Mouse (Mus musculus) frontal cortex, postnatal 14 days (tissue): ENCODE results near the gene Espl1.

Experiments
- DNase-seq, 2 experiments: peaks; one replicate each; pipeline ENCODE4 v3.0.0; 2022; ENCODE audit warnings: low spot score in 2 of 2

Espl1 gene

DNA sequence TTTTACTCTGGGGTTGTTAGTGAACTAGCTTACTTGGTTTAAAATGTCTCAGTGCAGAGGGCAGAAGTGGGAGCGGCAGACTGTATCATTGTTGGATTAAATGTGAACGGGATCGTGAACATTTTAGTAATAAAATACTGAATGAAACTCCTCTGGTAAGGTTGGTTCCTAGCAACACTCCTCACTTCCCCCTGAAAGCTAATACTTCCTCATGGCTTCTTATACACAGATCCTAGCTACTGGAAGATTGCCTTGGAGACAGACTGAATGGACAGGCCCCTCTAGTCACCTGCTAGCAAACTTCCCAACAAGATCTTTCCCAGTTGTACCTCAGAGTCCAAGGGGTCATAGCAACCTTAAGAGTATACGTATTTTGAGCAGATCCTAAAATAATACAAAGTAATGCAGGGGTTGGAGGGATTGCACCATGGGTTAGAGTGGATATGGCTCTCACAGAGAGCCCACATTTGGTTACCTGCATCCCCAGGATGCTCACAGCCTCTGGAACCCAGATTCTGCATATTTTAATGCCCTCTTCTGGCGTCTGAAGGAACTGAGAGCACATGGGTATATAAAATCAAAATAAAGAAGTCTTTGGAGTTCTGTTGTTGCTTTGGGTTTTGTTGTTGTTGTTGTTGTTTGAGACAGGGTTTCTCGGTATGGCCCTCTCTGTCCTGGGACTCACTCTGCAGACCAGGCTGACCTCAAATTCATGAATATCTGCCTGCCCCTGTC, 21.9 kb upstream of the Espl1 start:
- DNase-seq, result no peak

DNA sequence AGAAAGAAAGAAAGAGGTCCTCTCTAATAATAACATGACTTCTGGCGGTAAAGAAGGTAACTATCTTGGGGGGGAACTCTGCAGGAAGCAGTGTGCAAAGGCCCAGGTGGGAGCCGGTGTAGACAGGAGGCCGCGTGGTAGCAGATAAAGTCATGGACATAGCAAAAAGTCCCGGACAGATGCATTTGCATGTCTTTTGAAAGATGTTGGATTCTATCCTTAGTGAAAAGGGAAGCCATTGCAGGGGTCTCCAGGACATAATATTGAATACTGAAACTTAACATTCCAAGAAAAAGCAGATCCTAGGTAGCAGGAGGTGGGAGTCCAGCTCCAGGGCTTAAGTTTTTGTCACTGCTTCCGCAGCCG, 17.4 kb upstream of the Espl1 start:
- DNase-seq, result no peak

DNA sequence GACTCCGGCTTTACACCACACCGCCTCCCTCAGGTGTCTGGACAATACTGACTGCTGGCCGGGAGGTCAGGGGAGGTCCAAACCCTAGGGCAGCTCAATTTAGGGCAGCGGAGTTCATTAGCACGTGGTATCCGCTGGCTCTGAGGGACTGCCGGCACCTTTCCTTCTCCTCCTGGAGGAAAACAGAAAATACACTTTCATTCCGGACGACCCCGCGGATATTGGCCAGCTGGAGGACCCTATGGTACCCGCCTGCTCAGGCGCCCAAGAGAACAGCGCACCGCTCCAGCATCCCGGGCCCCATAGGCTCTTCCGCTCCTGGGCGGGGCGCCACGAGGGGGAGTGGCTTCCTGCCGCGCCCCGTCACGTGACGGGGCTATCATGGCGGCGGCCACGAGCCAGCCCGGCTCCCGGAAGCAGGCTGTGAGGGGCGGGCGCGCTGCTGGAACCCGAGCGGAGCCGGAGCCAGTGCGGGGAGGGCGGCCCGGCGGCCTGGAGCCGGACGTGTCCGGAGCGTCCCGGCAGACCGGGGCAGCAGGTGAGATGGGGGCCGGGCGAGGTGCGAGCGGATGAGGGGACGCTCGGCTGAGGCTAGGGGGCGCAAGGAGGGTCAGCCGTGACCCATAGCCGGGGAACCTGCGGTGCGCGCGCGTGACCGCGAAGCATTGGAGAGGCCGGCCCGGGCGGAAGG, 16.8 kb upstream of the Espl1 start, which contains the start of gene Mfsd5:
Gene Mfsd5, plus strand, starts transcription at position 363 of the 691 bp plus-strand sequence.
- DNase-seq, result peak; percentile 51 to 74

DNA sequence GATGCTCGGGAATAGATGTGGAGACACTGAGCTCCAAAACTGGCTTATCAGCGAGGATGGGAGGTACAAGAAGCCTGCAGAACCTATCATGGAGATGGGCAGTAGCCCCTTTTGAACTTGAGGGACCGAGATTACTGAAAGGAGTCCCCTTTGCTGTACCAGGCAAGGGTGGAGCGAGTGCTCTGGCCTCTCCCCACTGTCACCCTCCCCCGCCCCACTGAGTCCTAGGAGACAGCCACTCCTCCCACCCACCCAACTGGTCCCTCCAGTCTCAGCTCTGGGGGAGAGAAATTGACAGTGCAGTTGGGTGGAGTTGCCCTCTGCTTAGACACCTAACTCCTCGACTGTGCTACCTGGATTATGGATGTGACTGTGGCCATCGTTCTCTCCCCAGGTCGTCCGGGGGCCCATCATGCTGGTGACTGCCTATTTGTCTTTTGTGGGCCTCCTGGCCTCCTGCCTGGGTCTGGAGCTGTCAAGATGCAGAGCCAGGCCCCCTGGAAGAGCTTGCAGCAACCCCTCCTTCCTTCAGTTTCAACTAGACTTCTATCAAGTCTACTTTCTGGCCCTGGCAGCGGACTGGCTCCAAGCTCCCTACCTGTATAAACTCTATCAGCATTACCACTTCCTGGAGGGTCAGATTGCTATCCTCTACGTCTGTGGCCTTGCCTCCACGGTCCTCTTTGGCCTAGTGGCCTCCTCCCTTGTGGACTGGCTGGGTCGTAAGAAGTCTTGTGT, 16.1 kb upstream of the Espl1 start:
- no peak for DNase-seq

DNA sequence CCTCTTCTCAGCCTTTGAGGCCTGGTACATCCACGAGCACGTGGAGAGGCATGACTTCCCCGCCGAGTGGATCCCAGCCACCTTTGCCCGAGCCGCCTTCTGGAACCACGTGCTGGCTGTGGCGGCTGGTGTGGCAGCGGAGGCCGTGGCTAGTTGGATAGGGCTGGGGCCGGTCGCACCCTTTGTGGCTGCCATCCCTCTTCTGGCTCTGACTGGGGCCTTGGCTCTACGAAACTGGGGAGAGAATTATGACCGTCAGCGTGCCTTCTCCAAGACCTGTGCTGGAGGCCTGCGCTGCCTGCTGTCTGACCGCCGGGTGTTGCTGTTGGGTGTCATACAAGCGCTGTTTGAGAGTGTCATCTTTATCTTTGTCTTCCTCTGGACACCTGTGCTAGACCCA, 15.4 kb upstream of the Espl1 start:
- DNase-seq, result no peak

DNA sequence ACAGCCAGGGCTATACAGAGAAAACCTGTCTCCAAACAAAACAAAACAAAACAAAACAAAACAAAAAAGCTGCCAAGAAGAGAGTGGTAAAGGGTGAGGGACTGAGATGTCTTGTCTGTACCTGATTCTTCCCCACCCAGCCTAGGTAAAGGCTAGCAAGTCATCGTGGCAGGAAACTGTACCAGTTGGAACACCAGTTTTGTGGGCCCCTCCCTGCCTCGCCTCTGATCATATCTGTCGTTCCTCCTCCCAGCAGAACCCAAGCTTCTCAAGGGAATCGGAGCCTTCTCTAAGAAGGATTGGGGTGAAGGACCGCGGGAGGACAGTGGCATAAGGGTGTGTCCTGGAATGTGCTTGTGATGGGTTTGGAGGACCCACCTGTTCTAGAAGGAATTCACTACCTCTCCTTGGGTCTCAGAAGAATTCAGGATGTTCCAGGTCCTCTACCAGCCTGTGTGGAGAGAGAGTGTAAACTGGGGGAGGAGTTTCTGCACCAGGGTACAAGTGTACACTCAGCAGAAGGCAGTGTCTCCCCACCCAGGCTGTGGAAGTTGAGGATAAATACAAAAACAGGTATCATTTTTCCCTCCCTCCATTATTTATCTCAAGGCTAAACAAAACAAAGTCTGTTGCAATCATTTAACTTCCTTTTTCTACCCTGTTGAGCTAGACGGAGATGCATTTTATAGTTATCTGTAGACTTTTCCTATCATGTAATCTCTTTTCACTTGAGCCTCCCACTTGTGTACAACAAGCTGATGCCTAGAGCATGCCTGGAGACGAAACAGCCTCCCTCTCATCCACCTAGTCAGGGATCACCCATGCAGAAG, 13.4 kb upstream of the Espl1 start:
- no peak for DNase-seq

DNA sequence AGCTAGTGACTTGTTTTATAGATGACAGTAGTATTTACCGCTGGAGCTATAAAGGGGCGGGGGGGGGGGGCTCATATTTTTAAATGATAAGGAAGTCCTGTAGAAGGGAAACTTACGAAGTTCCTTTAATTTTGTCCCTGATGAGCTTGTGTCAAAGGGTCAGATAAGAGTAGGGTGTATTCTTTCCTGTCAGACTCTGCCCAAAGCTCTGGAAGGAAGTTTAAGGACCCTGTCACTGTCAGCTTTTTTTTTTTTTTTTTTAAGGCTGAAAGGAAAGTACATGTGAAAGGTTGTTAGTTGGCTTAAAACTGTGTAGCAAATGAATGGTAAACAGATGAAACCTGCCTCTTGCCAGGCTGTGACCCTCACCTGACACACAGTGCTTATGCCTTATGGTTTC, 12.4 kb upstream of the Espl1 start:
- no peak for DNase-seq

DNA sequence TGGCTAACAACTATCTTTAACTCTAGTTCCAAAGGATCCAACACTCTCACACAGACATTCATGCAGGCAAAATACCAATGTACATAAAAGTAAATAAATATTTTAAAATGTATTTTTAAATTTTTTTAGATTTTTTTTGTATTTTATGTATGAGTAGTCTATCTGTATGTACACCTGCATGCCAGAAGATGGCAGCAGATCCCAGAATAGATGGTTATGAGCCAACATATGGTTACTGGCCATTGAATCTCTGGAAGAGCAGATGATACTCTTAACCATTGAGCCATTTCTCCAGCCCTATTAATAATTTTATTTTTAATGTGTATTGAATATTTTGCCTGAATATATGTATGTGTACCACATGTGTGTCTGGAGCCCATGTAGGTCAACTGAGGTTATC, 8.7 kb upstream of the Espl1 start:
- no peak for DNase-seq

DNA sequence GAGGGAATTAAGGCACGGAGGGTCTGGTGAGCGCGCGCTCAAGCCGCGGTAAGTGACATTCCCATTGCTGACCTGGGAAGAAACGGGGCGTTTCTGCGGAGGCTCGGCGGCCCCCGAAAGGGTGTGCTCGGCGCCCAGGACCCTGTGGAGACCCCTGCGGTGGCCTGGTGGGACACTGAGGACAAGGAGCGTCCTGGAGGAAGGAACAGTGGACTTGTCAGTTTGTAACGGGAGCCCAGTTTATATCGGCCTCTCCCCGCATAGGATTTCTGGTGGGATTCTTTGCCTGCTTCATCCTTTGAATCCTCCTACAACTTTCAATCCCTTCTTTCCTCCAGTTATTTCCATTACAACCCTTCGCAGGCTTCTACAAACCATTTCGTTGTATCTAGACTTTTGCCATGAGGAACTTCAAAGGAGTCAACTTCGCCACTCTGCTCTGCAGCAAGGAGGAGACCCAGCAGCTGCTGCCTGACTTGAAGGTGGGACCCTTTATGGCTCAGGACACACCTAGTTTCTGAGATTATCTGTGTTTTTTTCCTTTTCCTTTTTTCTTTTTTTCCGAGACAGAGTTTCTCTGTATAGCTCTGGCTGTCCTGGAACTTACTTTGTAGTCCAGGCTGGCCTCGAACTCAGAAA, 421 bp downstream of the Espl1 start:
- DNase-seq, result no peak

DNA sequence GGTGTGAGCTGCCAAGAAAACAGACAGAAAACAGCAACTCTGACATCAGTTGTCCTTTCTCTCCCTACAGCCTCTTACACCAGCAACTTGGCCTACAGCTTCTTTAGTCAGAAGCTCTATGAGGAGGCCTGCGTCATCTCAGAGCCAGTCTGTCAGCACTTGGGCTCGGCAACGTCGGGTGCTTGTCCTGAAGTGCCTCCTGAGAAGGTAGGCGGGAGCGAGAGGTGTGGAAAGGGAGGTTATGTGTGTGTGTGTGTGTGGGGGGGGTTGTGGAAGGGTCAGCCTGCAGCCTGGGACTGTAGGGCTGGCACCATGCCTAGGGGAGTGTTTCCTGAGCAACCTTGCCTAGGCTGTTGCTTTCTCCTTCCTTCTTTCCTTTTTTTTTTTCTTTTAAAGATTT, 6.5 kb downstream of the Espl1 start:
- DNase-seq, result no peak

DNA sequence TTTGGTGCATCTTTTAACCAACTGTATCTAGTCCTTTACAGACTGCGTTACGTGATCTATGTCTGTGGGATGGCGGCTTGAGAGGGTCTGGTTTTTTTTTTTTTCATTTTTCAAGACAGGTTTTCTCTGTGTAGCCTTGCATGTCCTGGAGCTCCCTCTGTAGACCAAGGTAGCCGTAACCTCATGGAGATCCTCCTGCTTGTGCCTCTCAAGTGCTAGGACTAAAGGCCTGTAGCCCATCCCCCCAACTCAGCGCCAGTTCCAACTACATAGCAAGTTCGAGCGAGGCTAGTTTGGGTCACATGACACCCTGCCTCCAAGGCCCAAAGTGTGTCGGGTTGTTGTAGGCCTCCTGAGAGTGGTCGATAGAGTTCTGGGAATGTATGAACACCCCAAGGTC, 12.7 kb downstream of the Espl1 start:
- no peak for DNase-seq

DNA sequence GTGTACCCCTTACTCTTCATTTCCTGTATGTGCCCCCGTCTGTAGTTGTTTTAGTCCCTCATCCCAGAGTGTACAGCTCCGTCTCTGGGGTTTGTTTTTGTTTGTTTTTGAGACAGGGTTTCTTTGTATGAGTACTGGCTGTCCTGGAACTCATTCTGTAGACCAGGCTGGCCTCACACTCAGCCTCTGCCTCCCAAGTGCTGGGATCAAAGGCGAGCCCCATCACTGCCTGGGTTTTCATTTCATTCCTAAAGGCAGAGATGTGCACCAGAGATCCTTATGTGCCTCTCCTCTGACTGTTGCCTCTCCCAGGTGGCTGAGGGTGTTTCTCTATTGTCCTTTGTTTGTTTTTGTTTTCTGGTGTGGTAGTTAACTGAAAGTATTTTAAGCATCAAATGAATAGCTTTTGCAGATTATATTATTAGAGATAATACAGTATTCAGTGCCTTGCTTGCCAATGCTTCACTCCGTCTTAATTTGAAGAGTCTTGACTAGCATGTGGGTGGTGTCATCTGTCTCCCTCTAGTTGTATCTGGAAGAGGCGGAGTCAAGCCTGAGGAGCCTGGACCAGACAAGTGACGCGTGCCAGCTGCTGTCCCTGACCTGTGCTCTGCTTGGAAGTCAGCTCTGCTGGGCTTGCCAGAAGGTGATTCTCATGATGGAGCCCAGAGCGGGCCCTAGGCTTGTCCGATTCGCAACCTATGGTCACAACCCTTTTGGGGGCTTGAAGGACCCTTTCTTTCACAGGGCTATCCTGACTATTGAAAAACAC, 14.2 kb downstream of the Espl1 start:
- no peak for DNase-seq

DNA sequence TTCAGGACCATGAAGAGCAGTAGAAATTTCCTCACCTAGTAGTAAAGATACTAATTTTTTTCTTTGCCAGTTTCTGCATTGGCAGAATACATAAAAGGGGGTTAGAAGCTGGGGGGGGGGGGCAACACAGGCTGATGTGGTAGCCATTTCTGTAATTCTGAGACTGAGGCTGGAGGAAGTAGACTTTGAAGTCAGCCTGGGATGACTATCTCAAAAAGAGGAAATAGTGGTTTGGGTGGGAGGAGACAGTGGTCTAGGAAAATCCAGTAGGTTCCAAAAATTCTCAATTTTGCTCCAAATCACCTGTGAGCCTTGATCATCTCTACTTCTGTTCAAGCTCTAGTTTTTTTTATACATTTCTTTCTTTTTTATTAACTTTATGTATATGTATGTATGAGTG, 15.4 kb downstream of the Espl1 start:
- DNase-seq, result no peak

DNA sequence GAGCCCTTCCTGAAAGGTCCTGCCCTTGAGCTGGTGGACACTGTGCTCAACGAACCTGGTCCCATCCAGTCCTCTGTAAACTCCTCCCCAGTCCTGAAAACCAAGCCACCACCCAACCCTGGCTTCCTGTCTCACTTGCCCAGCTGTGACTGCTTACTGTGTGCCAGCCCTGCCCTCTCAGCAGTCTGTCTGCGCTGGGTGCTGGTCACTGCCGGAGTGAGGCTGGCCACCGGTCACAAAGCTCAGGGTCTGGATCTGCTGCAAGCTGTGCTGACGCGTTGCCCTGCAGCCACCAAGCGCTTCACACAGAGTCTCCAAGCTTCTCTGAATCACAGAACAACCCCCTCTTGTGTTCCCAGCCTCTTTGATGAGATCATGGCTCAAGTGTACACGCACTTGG, 19.2 kb downstream of the Espl1 start:
- no peak for DNase-seq

DNA sequence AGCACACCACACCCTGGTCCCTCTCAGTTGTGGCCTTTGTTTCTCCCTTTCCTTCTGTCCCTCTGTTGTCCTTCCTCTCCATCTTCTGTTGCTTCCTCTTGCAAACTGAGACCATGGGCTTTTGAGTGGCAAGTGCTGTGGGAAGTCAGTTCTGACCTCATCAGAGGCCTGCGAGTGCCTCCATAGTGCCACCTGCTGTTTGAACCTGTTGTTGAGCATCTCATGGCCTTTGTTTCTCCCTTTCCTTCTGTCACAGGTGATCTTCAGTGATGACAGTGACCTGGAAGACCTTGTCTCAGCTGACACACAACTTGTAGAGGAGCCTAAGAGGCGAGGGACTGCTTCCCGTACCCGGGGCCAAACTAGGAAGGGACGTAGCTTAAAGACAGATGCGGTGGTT, 20.2 kb downstream of the Espl1 start:
- peak in 1 of 2 experiments; percentile 41 for DNase-seq

DNA sequence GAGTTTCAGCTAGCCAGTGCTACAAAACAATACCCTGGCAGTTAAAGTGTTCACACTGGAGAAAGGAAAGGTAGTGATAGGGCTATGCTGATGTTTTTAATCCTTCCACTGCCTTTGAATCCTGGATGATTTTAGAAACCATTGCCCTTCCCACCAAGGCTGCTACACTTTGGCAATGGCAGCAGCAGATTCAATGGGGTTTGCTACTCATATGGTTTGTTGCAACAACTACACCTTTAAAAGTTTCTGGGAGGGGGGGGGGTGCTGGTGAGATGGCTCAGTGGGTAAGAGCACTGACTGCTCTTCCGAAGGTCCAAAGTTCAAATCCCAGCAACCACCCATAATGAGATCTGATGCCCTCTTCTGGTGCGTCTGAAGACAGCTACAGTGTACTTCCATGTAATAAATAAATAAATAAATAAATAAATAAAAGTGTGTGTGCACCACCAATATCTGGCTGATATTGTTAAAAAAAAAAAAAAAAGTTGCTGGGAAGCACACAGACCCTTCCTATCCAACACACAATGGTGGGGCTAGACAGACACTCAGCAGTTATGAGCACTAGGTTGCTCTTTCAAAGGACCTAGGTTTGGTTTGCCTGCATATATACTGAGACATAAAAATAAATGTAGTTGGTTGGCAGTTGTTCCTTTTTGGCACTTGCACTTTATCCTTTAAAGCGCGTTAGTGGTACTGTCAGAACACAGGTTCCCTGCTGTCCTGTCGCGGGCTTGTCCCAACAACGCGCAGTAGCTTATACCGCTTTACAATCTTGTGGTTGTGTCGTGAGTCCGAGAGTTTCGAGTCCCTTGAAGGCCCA, 28.8 kb downstream of the Espl1 start:
- DNase-seq, result no peak

DNA sequence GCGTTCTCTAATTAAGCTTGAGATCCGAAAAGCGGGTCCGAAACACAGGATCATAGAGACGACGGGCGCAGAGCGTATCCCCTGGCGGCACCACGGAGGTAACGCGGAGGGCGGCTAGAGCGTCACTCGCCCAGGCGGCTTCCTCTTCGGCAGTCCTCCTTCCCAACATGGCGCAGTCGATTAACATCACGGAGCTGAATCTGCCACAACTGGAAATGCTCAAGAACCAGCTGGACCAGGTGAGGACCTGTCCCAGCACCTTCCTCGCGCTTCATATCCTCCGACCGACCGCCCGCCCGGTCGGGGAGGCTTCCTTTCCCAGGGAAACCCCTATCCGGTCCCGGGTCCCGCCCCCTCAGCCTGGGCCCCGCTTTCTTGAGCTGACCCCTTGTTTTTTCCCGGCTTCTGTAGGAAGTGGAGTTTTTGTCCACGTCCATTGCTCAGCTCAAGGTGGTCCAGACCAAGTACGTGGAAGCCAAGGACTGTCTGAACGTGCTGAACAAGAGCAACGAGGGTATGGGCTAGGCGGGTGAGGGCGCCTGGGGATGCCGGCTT, 30.0 kb downstream of the Espl1 start, which contains the start of gene Pfdn5:
Gene Pfdn5, plus strand, starts transcription at position 95 of the 555 bp plus-strand sequence.
- DNase-seq, result peak; percentile 61 to 78

DNA sequence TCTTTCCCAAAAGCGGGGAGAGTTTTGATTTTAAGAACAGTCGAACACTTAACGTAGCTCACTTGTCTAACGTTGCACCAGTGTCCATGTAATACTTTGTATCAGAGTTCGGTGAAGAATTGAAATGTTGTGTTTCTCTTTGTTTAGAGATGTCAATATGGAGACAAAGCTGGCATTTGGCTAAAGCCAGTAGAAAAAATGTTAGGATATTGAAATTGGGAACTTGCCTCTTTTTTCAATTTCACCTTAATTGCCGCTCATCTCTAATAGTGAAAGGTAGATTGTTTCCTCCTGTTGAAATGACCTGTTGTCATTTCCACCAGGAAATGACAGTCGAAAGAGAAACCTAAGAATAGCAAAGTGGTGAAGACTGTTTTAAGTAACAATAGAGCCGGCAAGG, 30.8 kb downstream of the Espl1 start:
- DNase-seq, result no peak

DNA sequence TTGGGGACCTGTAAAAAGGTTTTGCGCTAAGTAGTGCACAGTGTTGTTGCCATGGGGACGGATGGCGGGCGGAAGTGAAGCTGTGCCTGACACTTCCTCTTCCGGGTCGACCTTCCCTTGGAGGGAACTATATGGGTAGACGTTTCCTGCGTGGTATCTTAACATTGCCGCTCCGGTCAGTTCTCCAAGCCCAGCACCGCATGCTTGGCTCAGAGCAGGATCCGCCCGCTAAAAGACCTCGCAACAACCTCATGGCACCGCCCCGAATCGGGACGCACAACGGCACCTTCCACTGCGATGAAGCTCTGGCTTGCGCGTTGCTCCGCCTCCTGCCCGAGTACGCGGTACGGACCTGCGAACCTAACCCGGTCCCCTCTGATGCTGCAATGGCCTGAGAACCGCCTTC, 35.5 kb downstream of the Espl1 start, which contains the start of gene Myg1:
Gene Myg1, plus strand, starts transcription at position 100 of the 406 bp plus-strand sequence.
- DNase-seq, result peak; percentile 69 to 77
